Mouse (Mus musculus) layer of hippocampus, postnatal 25 days (tissue): ENCODE data around the gene Fut2. TPM values are rescaled to one million over a fixed set of nuclear protein-coding genes. Genes with fewer than 3 reads are reported as not detected.
A peak's percentile ranks its signal among the peaks of the same experiment; 100 is the strongest.

Source experiments
- DNase-seq, 2 experiments: peaks; one replicate each; pipeline ENCODE4 v3.0.0; 2022; ENCODE audit warnings: mixed read lengths in 2 of 2, low spot score in 1 of 2; ENCODE audit errors: extremely low spot score in 1 of 2
- total RNA-seq, 2 experiments: library from RNA; stranded (reverse); gene quantifications; 2 replicates each; pipeline ENCODE4 v1.2.3; 2021

Fut2 gene
- total RNA-seq, 2 experiments from 2014 or later, result 0.31 to 0.32 TPM

DNA sequence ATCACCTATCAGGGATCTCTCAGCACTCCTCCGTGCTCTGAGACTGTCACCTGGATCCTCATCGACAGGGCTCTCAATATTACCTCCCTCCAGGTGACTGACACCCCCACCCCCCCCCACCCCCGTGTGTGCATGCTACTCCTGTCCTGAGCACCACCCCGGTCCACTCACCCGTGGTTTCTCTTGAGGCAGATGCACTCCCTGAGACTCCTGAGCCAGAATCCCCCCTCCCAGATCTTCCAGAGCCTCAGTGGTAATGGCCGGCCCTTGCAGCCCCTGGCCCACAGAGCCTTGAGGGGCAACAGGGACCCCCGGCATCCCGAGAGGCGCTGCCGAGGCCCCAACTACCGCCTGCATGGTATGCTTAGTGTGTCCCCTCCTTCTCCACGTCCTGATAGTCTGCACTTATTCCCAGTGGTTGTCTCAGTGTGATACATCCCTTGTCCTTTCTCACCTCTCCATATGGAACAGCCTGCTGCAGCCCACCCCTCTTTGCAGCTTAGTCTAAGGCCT, 37.4 kb upstream of the Fut2 start:
- DNase-seq, result no peak

DNA sequence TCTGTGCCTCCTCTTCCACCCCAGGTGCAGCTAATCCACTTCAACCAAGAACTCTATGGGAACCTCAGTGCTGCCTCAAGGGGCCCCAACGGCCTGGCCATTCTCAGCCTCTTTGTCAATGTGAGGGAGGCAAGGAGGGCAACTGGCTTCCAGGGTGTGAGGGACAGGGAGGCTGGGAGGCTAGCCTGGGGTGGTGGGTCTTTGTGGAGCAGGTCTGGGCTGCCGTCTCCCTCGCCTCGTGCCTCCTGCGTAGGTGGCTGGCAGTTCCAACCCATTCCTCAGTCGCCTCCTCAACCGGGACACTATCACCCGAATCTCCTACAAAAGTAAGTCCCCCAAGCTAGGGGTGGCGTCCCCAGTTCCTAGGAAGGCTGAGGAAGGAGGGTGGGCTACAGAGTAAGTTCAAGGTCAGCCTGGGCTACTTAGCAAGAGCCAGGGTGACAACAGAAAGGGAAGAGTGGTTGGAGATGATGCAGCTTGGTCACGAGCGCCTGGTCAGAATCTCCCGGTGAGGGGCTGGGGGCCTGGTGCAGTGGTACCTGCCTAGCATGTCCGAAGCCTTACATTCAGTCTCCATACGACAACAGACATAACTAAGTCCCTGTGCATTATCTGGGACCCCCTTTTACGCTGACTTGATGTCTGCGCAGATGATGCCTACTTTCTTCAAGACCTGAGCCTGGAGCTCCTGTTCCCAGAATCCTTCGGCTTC, 36.8 kb upstream of the Fut2 start:
- DNase-seq, result no peak

GRCm38 (mm10) chr7:45702316-45702715, 36.1 kb upstream of the Fut2 start:
- DNase-seq, result no peak

- no peak for DNase-seq
Measured at GRCm38 (mm10) chr7:45701607-45702006, 35.4 kb upstream of the Fut2 start.

GRCm38 (mm10) chr7:45701072-45701471, 34.9 kb upstream of the Fut2 start:
- no peak for DNase-seq

- DNase-seq, result peak; percentile 60 to 75
Measured at GRCm38 (mm10) chr7:45700301-45701015, 34.3 kb upstream of the Fut2 start.

- no peak for DNase-seq
Measured at GRCm38 (mm10) chr7:45699523-45700141, 33.4 kb upstream of the Fut2 start, which contains the start of gene Car11. Gene Car11 (plus strand): TSS chr7:45699843.

DNA sequence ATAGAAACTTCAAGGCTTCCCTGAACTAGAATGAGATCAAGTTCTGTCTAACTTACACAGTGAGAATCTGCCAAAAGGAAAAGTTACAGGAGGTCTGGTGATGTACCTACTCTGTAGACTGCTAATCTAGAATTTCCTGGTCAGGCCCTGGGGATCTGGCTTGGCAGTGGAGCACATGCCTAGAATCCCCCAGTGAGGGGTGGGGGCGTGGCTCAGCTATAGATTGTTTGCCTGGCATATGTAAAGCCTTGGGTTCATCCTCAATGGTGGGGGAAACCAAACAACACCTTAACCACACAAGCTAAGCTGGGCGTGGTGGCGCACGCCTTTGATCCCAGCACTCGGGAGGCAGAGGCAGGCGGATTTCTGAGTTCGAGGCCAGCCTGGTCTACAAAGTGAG, 31.7 kb upstream of the Fut2 start:
- DNase-seq, result no peak

DNA sequence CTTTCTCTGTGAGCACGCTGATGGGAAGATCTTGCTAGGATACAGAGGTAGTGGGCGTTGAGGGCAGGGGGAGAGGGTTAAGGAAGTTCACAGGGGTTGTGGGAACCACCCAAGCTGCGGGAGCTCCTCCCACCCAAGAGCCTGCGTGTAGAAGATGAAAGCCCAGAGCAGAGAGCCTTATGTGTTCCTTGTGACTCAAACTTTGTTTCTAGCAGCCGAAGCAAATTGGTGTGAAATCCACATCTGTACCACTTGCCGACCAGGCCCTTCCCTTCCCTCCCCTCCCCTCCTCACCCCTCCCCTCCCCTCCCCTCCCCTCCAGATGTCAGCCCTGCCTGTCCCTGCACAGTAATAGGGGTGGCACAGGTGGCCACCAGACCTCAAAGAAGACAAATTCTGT, 28.9 kb upstream of the Fut2 start:
- DNase-seq, result no peak

GRCm38 (mm10) chr7:45693921-45694591, 27.9 kb upstream of the Fut2 start, which contains the start of gene Sec1:
Gene Sec1 (minus strand): TSS chr7:45694402.
- no peak for DNase-seq

- DNase-seq, result no peak
Measured at GRCm38 (mm10) chr7:45692364-45692763, 26.2 kb upstream of the Fut2 start.

- no peak for DNase-seq
Measured at GRCm38 (mm10) chr7:45689800-45690199, 23.6 kb upstream of the Fut2 start.

DNA sequence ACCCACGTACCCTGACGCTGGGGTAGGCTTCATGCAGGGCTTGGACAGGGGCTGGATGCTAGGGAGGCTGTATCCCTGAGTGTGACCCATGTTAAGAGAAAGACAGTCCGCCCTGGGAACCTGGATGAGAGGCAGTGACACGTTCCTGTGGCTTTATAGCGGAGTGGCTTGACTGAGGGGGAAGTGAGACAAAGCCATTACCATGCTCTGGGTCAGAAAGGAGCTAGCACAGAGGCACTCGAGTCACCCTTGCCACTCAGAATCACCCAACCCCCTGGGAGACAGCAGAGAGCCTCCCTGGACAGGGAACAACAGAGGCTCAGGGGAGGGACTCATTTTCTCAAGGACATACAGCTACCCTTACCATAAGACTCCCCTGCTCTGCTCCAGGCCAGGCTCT, 22.9 kb upstream of the Fut2 start:
- DNase-seq, result no peak

- DNase-seq, result no peak
Measured at GRCm38 (mm10) chr7:45686841-45687240, 20.6 kb upstream of the Fut2 start.

GRCm38 (mm10) chr7:45685811-45686210, 19.6 kb upstream of the Fut2 start:
- no peak for DNase-seq

GRCm38 (mm10) chr7:45683396-45684050, 17.3 kb upstream of the Fut2 start, which contains the start of gene Ntn5:
Gene Ntn5 (plus strand): TSS chr7:45684022.
- DNase-seq, result no peak

GRCm38 (mm10) chr7:45682144-45683126, 16.2 kb upstream of the Fut2 start:
- peak; percentile 83 to 93 for DNase-seq

DNA sequence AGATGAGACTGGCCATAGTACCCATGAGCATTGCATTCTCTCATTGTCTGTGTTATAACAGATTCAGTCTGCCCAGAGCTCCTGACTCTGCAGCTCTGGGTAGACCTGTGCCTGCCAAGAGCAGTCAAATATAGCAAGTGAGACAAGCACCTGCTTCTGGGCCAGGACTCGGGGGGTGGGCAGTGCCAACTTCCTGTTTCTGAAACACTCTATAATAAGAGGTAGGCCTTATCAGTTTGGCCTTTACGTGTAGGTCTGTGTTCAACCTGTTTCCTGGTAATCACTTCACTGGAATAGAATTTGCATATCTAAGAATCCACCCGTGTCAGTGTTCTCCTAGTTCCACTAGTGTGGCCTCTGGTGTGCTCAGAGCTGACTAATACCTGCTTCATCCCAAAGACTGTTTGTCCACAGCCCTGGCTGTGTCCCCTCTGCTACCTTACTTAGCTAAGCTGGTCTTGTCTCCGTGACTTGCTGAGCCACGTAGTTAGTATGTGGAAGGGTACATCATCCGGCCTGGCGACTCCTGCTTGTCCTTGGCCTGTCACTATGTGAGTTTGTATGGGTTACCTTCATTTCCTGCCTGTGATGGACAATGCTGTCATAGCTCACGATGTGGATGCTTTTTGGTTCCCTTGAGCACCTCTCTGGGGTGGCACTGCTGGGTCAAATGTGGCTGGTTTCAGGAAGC, 15.0 kb upstream of the Fut2 start:
- DNase-seq, result no peak
